Mouse (Mus musculus) hindbrain, embryonic 16.5 days (tissue): ENCODE data around the gene Pnpla6. TPM values are rescaled to one million over a fixed set of nuclear protein-coding genes. Genes with fewer than 3 reads are reported as not detected.

Experiments used
- ATAC-seq: fragments of 200-750 bp; cut with Nextera tagmentation; 2 replicates; pipeline ENCODE4 v1.8.0; 2017; ENCODE audit warnings: moderate TSS enrichment, moderate library complexity
- H3K27ac ChIP-seq: fragments of 300-500 bp; sonication (generic); 2 replicates; pipeline ENCODE4 v1.5.1; 2014; ENCODE audit warnings: low read depth, mild to moderate bottlenecking, control low read depth, low read length, moderate library complexity
- H3K27me3 ChIP-seq: fragments of 300-500 bp; sonication (generic); replicated peaks from 2 replicates; pipeline ENCODE4 v1.6.1; 2014; ENCODE audit warnings: low read length; ENCODE audit not compliant: control insufficient read depth, insufficient read depth
- H3K36me3 ChIP-seq: fragments of 300-500 bp; sonication (generic); 2 replicates; pipeline ENCODE4 v1.6.1; 2014; ENCODE audit warnings: mild to moderate bottlenecking, low read length, moderate library complexity, mixed read lengths; ENCODE audit not compliant: control insufficient read depth, insufficient read depth
- H3K4me1 ChIP-seq: fragments of 300-500 bp; sonication (generic); 2 replicates; pipeline ENCODE4 v1.6.1; 2014; ENCODE audit warnings: low read depth, low read length; ENCODE audit not compliant: control insufficient read depth, insufficient read depth
- H3K4me2 ChIP-seq: fragments of 300-500 bp; sonication (generic); 2 replicates; pipeline ENCODE4 v1.6.1; 2014; ENCODE audit warnings: mild to moderate bottlenecking, low read length, control low read depth, moderate library complexity
- H3K4me3 ChIP-seq: fragments of 300-500 bp; sonication (generic); 2 replicates; pipeline ENCODE4 v1.5.1; 2014; ENCODE audit warnings: mild to moderate bottlenecking, low read length, control low read depth, moderate library complexity
- H3K9ac ChIP-seq: fragments of 300-500 bp; sonication (generic); 2 replicates; pipeline ENCODE4 v1.6.1; 2014; ENCODE audit warnings: low read depth, mild to moderate bottlenecking, control low read depth, low read length, moderate library complexity
- H3K9me3 ChIP-seq: fragments of 300-500 bp; sonication (generic); 2 replicates; pipeline ENCODE4 v1.6.1; 2014; ENCODE audit warnings: mild to moderate bottlenecking, low read length, moderate library complexity; ENCODE audit not compliant: control insufficient read depth
- WGBS: fragments of 180-500 bp; shearing (Covaris S2); extraction: QIAGEN DNeasy Blood & Tissue Kit; methylation state at CpG from one replicate; pipeline ENCODE4 v1.1.7; 2014; 5-methylcytosine and 5-hydroxymethylcytosine counted together
- polyA plus RNA-seq: library from polyadenylated mRNA; unstranded; fragments of >200 nt; fragmentation: Nextera tagmentation; extraction: Ambion mirVana; gene quantifications from 2 replicates; pipeline ENCODE4 v1.2.1, GENCODE M21; 2015

Gene Pnpla6
- polyA plus RNA-seq, 1 experiment from 2014 or later = 43.1 TPM

GRCm38 (mm10) chr8:3552240-3552639 lies 37.1 kb downstream of the Pnpla6 start:
- ATAC-seq = no peak
- Histone ChIP-seq H3K9ac (no peak overlapping the region), H3K9me3 (no peaks in the 10 kb centered on the region), H3K4me1 (no peaks in the 10 kb centered on the region), H3K4me2 (no peak overlapping the region), H3K27ac (no peak overlapping the region), H3K27me3 (no peaks in the 10 kb centered on the region), H3K4me3 (no peak overlapping the region), H3K36me3 (no peaks in the 10 kb centered on the region)
- WGBS = 83% methylated on average over 1 of the region's 1 CpGs

- Histone ChIP-seq H3K27ac (no peak overlapping the region), H3K4me2 (no peak overlapping the region), H3K4me1 (no peaks in the 10 kb centered on the region), H3K9ac (no peak overlapping the region), H3K36me3 (no peaks in the 10 kb centered on the region), H3K9me3 (no peaks in the 10 kb centered on the region), H3K27me3 (no peaks in the 10 kb centered on the region), H3K4me3 (no peak overlapping the region)
- WGBS = 66% methylated on average over 4 of the region's 4 CpGs
- ATAC-seq = peak; percentile 90
These were observed 40.9 kb downstream of the Pnpla6 start for GRCm38 (mm10) chr8:3556114-3556513.

GRCm38 (mm10) chr8:3567641-3568371 lies 52.6 kb downstream of the Pnpla6 start, which contains the start of gene C330021F23Rik:
TSS of gene C330021F23Rik (plus strand) at chr8:3567990.
- ATAC-seq = peak; percentile 67; the same call in 1 of the 2 replicates
- Histone ChIP-seq H3K9me3 (no peaks in the 10 kb centered on the region), H3K4me3 (peak within 1 kb of the TSS; percentile 19), H3K27me3 (no peaks in the 10 kb centered on the region), H3K4me2 (peak within 1 kb of the TSS; percentile 49), H3K27ac (no peak within 1 kb of the TSS), H3K4me1 (no peaks in the 10 kb centered on the region; the same call in 1 of the 2 replicates), H3K36me3 (no peaks in the 10 kb centered on the region), H3K9ac (peak within 1 kb of the TSS; percentile 35; the same call in 1 of the 2 replicates)
- WGBS = 0% methylated on average over 12 of the region's 12 CpGs

GRCm38 (mm10) chr8:3568378-3568777 lies 53.2 kb downstream of the Pnpla6 start:
- ATAC-seq = no peak
- H3K9me3 ChIP-seq = no peaks in the 10 kb centered on the region
- no peak overlapping the region for H3K9ac ChIP-seq
- H3K36me3 ChIP-seq = no peaks in the 10 kb centered on the region
- H3K27me3 ChIP-seq = no peaks in the 10 kb centered on the region
- WGBS = 7% methylated on average over 7 of the region's 7 CpGs
- H3K27ac ChIP-seq = no peak overlapping the region
- H3K4me2 ChIP-seq = no peak overlapping the region
- no peak overlapping the region for H3K4me3 ChIP-seq
- H3K4me1 ChIP-seq = no peaks in the 10 kb centered on the region; the same call in 1 of the 2 replicates

- Histone ChIP-seq H3K27me3 (no peaks in the 10 kb centered on the region), H3K9ac (no peak overlapping the region), H3K9me3 (no peaks in the 10 kb centered on the region), H3K4me3 (no peak overlapping the region), H3K4me2 (no peak overlapping the region), H3K27ac (no peak overlapping the region), H3K36me3 (no peaks in the 10 kb centered on the region), H3K4me1 (no peaks in the 10 kb centered on the region; the same call in 1 of the 2 replicates)
- ATAC-seq = no peak
- WGBS = 94% methylated on average over 5 of the region's 5 CpGs
These were observed 54.6 kb downstream of the Pnpla6 start for GRCm38 (mm10) chr8:3569784-3570183.

GRCm38 (mm10) chr8:3574546-3574945 lies 59.4 kb downstream of the Pnpla6 start:
- Histone ChIP-seq H3K9ac (no peak overlapping the region), H3K27me3 (no peaks in the 10 kb centered on the region), H3K4me1 (no peaks in the 10 kb centered on the region), H3K36me3 (no peaks in the 10 kb centered on the region), H3K27ac (no peak overlapping the region), H3K9me3 (no peaks in the 10 kb centered on the region), H3K4me2 (no peak overlapping the region), H3K4me3 (no peak overlapping the region)
- WGBS = 96% methylated on average over 3 of the region's 3 CpGs
- ATAC-seq = no peak

GRCm38 (mm10) chr8:3576211-3576960 lies 61.2 kb downstream of the Pnpla6 start:
- Histone ChIP-seq H3K9me3 (no peaks in the 10 kb centered on the region), H3K27ac (no peak overlapping the region), H3K27me3 (no peaks in the 10 kb centered on the region), H3K9ac (no peak overlapping the region), H3K4me1 (no peaks in the 10 kb centered on the region), H3K4me3 (no peak overlapping the region), H3K4me2 (no peak overlapping the region), H3K36me3 (no peaks in the 10 kb centered on the region)
- ATAC-seq = no peak
- WGBS = 83% methylated on average over 15 of the region's 15 CpGs

GRCm38 (mm10) chr8:3579390-3580364 lies 64.5 kb downstream of the Pnpla6 start:
- H3K9me3 ChIP-seq = no peaks in the 10 kb centered on the region
- no peak overlapping the region for H3K4me3 ChIP-seq
- no peak overlapping the region for H3K27ac ChIP-seq
- no peaks in the 10 kb centered on the region for H3K4me1 ChIP-seq
- WGBS = 84% methylated on average over 9 of the region's 9 CpGs
- no peak for ATAC-seq
- H3K27me3 ChIP-seq = no peaks in the 10 kb centered on the region
- no peak overlapping the region for H3K9ac ChIP-seq
- H3K4me2 ChIP-seq = no peak overlapping the region
- H3K36me3 ChIP-seq = no peaks in the 10 kb centered on the region
